Mouse (Mus musculus): ENCODE measurements around the gene Golga5. TPM values are rescaled to one million over a fixed set of nuclear protein-coding genes. Genes with fewer than 3 reads are reported as not detected.
A peak's percentile ranks its signal among the peaks of the same experiment; 100 is the strongest.

Golga5 gene
- polyA plus RNA-seq, 1 experiment from 2014 or later: 36.8 TPM

DNA sequence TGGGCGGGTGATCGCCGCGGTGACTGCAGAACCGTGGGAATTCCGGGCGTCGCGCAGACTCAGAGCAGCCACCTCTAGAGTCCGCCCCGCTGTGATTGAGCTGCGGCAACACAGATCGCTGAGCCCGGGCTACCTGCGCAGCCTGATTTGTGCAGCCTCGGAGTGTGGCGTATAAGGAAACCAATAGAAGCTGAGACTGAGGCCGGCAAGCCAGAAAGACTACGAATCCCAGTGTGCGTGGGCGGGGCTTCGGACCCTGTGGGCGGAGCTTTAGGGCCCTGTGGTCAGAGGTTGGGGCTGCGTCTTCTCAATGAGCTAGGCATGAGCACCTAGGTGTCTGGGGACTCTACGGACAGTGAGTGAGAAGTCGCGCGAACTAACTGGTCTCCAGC, 29.3 kb upstream of the Golga5 start, which contains the start of gene Lgmn:
Gene Lgmn, minus strand, starts transcription at position 182 of the 392 bp plus-strand sequence.
- ATAC-seq (ENCODE audit: low read depth) (peak; percentile 100), DNase-seq (ENCODE audit: low spot score) (peak; percentile 99)
- no peaks in the 10 kb centered on the region for H3K27me3 ChIP-seq (replicated peaks; ENCODE audit: control insufficient read depth, insufficient read depth, low read length)
- H3K36me3 ChIP-seq (ENCODE audit: control insufficient read depth, insufficient read depth, low read length): no peaks in the 10 kb centered on the region
- peaks cover 9% of the 10 kb centered on the region; the same call in 1 of the 2 replicates for H3K4me1 ChIP-seq (ENCODE audit: control insufficient read depth, insufficient read depth, low read length)
- no peaks in the 10 kb centered on the region for H3K9me3 ChIP-seq (ENCODE audit: control insufficient read depth, low read length)
- H3K9ac ChIP-seq (ENCODE audit: low read depth, low read length): peak within 1 kb of the TSS; percentile 68
- H3K27ac ChIP-seq (replicated peaks; ENCODE audit: low read depth, low read length): peak within 1 kb of the TSS; percentile 53; the same call in 1 of the 2 replicates
- H3K4me2 ChIP-seq (ENCODE audit: low read depth, low read length): peak within 1 kb of the TSS; percentile 59
- WGBS: under 1% methylated on average over 25 of the region's 28 CpGs
- peak within 1 kb of the TSS; percentile 63 for H3K4me3 ChIP-seq (ENCODE audit: low read depth, low read length)

GRCm38 (mm10) chr12:102440551-102440950, 28.4 kb upstream of the Golga5 start:
- H3K4me3 ChIP-seq (ENCODE audit: low read depth, low read length): no peak overlapping the region
- H3K4me2 ChIP-seq (ENCODE audit: low read depth, low read length): no peak overlapping the region
- no peak for ATAC-seq (ENCODE audit: low read depth)
- no peaks in the 10 kb centered on the region for H3K36me3 ChIP-seq (ENCODE audit: control insufficient read depth, insufficient read depth, low read length)
- H3K9ac ChIP-seq (ENCODE audit: low read depth, low read length): no peak overlapping the region
- 90% methylated on average over 7 of the region's 7 CpGs for WGBS
- no peaks in the 10 kb centered on the region for H3K27me3 ChIP-seq (replicated peaks; ENCODE audit: control insufficient read depth, insufficient read depth, low read length)
- peaks cover 9% of the 10 kb centered on the region; the same call in 1 of the 2 replicates for H3K4me1 ChIP-seq (ENCODE audit: control insufficient read depth, insufficient read depth, low read length)
- DNase-seq (ENCODE audit: low spot score): no peak
- H3K27ac ChIP-seq (replicated peaks; ENCODE audit: low read depth, low read length): no peak overlapping the region
- no peaks in the 10 kb centered on the region for H3K9me3 ChIP-seq (ENCODE audit: control insufficient read depth, low read length)

DNA sequence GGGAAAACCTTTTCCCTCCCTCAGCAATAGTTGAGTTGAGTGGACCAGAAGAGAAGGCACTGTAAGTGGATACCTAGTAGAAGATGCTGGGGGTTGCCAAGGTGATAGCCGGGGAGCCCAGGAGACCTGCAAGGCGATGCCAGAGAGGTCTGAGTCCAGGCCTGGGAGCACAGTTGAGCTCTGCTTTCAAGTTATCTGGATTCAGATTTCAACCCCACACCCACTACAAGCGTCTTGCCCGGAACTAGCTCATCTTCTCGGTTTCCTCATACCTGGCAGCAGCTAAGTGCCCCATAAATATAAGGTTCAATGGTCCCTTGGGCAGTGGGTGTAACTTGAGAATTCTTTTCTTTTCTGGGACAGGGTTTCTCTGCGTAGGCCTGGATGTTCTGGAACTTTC, 27.8 kb upstream of the Golga5 start:
- 43% methylated on average over 6 of the region's 6 CpGs for WGBS
- ATAC-seq (ENCODE audit: low read depth): no peak; the same call in 1 of the 2 replicates
- no peak overlapping the region for H3K4me2 ChIP-seq (ENCODE audit: low read depth, low read length)

DNA sequence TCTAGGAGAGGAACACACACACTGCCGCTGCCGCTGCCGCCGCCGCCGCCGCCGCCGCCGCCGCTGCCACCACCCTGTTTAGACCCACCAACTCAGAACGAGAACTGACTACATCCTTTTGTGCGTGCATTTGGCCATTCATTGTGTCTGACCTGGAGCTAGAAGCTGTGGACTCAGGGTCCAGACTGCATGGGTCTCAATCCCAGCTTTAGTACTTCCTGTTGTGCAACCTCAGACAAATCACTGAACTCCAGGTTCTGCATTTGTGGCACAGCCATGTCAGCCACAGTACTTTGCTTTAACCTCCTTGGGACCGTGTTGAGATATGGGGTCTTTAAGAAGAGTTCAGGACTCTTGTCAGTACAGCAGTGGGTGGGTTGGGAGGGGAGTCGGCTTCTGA, 26.3 kb upstream of the Golga5 start:
- ATAC-seq (ENCODE audit: low read depth) (no peak), DNase-seq (ENCODE audit: low spot score) (no peak)
- H3K9ac ChIP-seq (ENCODE audit: low read depth, low read length): no peak overlapping the region
- no peaks in the 10 kb centered on the region for H3K27me3 ChIP-seq (replicated peaks; ENCODE audit: control insufficient read depth, insufficient read depth, low read length)
- no peak overlapping the region for H3K4me3 ChIP-seq (ENCODE audit: low read depth, low read length)
- H3K9me3 ChIP-seq (ENCODE audit: control insufficient read depth, low read length): no peaks in the 10 kb centered on the region
- no peak overlapping the region for H3K4me2 ChIP-seq (ENCODE audit: low read depth, low read length)
- 88% methylated on average over 15 of the region's 15 CpGs for WGBS
- H3K4me1 ChIP-seq (ENCODE audit: control insufficient read depth, insufficient read depth, low read length): peaks cover 9% of the 10 kb centered on the region; the same call in 1 of the 2 replicates
- no peak overlapping the region for H3K27ac ChIP-seq (replicated peaks; ENCODE audit: low read depth, low read length)
- no peaks in the 10 kb centered on the region for H3K36me3 ChIP-seq (ENCODE audit: control insufficient read depth, insufficient read depth, low read length)

More for the DNA sequence above, 27.8 kb upstream of the Golga5 start:
- no peaks in the 10 kb centered on the region for H3K36me3 ChIP-seq (ENCODE audit: control insufficient read depth, insufficient read depth, low read length)
- no peaks in the 10 kb centered on the region for H3K9me3 ChIP-seq (ENCODE audit: control insufficient read depth, low read length)
- H3K9ac ChIP-seq (ENCODE audit: low read depth, low read length): no peak overlapping the region
- no peak overlapping the region for H3K27ac ChIP-seq (replicated peaks; ENCODE audit: low read depth, low read length)
- no peak overlapping the region for H3K4me3 ChIP-seq (ENCODE audit: low read depth, low read length)
- H3K4me1 ChIP-seq (ENCODE audit: control insufficient read depth, insufficient read depth, low read length): peaks cover 9% of the 10 kb centered on the region; the same call in 1 of the 2 replicates
- H3K27me3 ChIP-seq (replicated peaks; ENCODE audit: control insufficient read depth, insufficient read depth, low read length): no peaks in the 10 kb centered on the region
- no peak for DNase-seq (ENCODE audit: low spot score)

GRCm38 (mm10) chr12:102443676-102444075, 25.3 kb upstream of the Golga5 start:
- 81% methylated on average over 5 of the region's 5 CpGs for WGBS
- Histone ChIP-seq H3K36me3 (ENCODE audit: control insufficient read depth, insufficient read depth, low read length) (no peaks in the 10 kb centered on the region), H3K4me1 (ENCODE audit: control insufficient read depth, insufficient read depth, low read length) (peaks cover 3% of the 10 kb centered on the region; the same call in 1 of the 2 replicates), H3K9ac (ENCODE audit: low read depth, low read length) (no peak overlapping the region), H3K4me3 (ENCODE audit: low read depth, low read length) (no peak overlapping the region), H3K9me3 (ENCODE audit: control insufficient read depth, low read length) (no peaks in the 10 kb centered on the region), H3K4me2 (ENCODE audit: low read depth, low read length) (no peak overlapping the region), H3K27me3 (replicated peaks; ENCODE audit: control insufficient read depth, insufficient read depth, low read length) (no peaks in the 10 kb centered on the region), H3K27ac (replicated peaks; ENCODE audit: low read depth, low read length) (no peak overlapping the region)
- DNase-seq (ENCODE audit: low spot score) (no peak), ATAC-seq (ENCODE audit: low read depth) (no peak)

- WGBS: 61% methylated on average over 4 of the region's 4 CpGs
- Histone ChIP-seq H3K4me2 (ENCODE audit: low read depth, low read length) (no peak overlapping the region), H3K4me3 (ENCODE audit: low read depth, low read length) (no peak overlapping the region), H3K36me3 (ENCODE audit: control insufficient read depth, insufficient read depth, low read length) (no peaks in the 10 kb centered on the region), H3K9me3 (ENCODE audit: control insufficient read depth, low read length) (no peaks in the 10 kb centered on the region), H3K27ac (replicated peaks; ENCODE audit: low read depth, low read length) (no peak overlapping the region), H3K4me1 (ENCODE audit: control insufficient read depth, insufficient read depth, low read length) (no peaks in the 10 kb centered on the region), H3K27me3 (replicated peaks; ENCODE audit: control insufficient read depth, insufficient read depth, low read length) (no peaks in the 10 kb centered on the region), H3K9ac (ENCODE audit: low read depth, low read length) (no peak overlapping the region)
- no peak for DNase-seq (ENCODE audit: low spot score)
- no peak for ATAC-seq (ENCODE audit: low read depth)
Observed at GRCm38 (mm10) chr12:102445436-102445835, 23.5 kb upstream of the Golga5 start.

GRCm38 (mm10) chr12:102450437-102450836, 18.5 kb upstream of the Golga5 start:
- no peak overlapping the region; the same call in 1 of the 2 replicates for H3K9ac ChIP-seq (ENCODE audit: low read depth, low read length)
- no peaks in the 10 kb centered on the region for H3K9me3 ChIP-seq (ENCODE audit: control insufficient read depth, low read length)
- H3K36me3 ChIP-seq (ENCODE audit: control insufficient read depth, insufficient read depth, low read length): no peaks in the 10 kb centered on the region
- no peaks in the 10 kb centered on the region for H3K4me1 ChIP-seq (ENCODE audit: control insufficient read depth, insufficient read depth, low read length)
- no peak for DNase-seq (ENCODE audit: low spot score)
- no peak overlapping the region; the same call in 1 of the 2 replicates for H3K27ac ChIP-seq (replicated peaks; ENCODE audit: low read depth, low read length)
- no peaks in the 10 kb centered on the region for H3K27me3 ChIP-seq (replicated peaks; ENCODE audit: control insufficient read depth, insufficient read depth, low read length)
- WGBS: 58% methylated on average over 10 of the region's 10 CpGs
- no peak for ATAC-seq (ENCODE audit: low read depth)
- H3K4me2 ChIP-seq (ENCODE audit: low read depth, low read length): no peak overlapping the region
- H3K4me3 ChIP-seq (ENCODE audit: low read depth, low read length): no peak overlapping the region

DNA sequence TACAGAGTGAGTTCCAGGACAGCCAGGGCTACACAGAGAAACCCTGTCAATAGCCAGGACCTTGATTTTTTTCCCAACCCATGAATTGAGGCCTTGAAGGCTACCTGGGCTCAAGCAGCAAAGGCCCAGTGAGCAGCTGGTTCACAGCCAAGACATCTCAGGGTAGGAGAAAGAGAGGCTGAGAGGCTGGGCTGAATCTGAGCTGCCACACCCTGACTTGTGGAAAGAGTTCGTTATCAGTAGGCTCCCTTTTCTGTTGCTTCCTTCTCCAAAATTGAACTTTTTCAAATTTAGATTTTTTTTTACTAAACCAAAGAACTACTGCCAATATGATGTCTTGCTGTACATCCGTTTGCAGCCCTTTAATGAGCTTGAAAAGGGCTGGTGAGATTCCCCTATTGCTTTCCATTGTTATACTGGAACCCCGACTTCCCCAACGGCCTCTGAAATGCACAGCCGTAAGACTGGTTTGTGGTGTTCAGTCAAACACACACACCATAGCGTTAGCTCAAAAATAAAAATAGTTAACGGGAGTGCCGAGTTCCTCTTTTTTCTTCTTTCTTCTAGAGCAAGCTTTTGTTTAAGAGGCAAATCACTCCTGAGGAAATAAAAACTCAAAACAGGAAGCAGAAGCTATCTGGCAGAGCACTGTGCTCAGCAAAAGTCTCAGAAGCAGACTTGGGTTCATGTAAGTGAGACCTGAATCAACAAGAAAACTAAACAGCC, 17.6 kb upstream of the Golga5 start:
- no peak overlapping the region for H3K9ac ChIP-seq (ENCODE audit: low read depth, low read length)
- 85% methylated on average over 8 of the region's 8 CpGs for WGBS
- DNase-seq (ENCODE audit: low spot score): no peak
- H3K9me3 ChIP-seq (ENCODE audit: control insufficient read depth, low read length): no peaks in the 10 kb centered on the region
- H3K4me1 ChIP-seq (ENCODE audit: control insufficient read depth, insufficient read depth, low read length): no peaks in the 10 kb centered on the region
- no peak overlapping the region for H3K4me3 ChIP-seq (ENCODE audit: low read depth, low read length)
- no peaks in the 10 kb centered on the region for H3K36me3 ChIP-seq (ENCODE audit: control insufficient read depth, insufficient read depth, low read length)
- H3K27ac ChIP-seq (replicated peaks; ENCODE audit: low read depth, low read length): no peak overlapping the region
- no peak for ATAC-seq (ENCODE audit: low read depth)
- H3K27me3 ChIP-seq (replicated peaks; ENCODE audit: control insufficient read depth, insufficient read depth, low read length): no peaks in the 10 kb centered on the region
- H3K4me2 ChIP-seq (ENCODE audit: low read depth, low read length): no peak overlapping the region

GRCm38 (mm10) chr12:102453581-102453980, 15.4 kb upstream of the Golga5 start:
- no peaks in the 10 kb centered on the region for H3K36me3 ChIP-seq (ENCODE audit: control insufficient read depth, insufficient read depth, low read length)
- H3K27me3 ChIP-seq (replicated peaks; ENCODE audit: control insufficient read depth, insufficient read depth, low read length): no peaks in the 10 kb centered on the region
- no peaks in the 10 kb centered on the region for H3K4me1 ChIP-seq (ENCODE audit: control insufficient read depth, insufficient read depth, low read length)
- H3K4me3 ChIP-seq (ENCODE audit: low read depth, low read length): no peak overlapping the region
- peak; percentile 78; the same call in 1 of the 2 replicates for ATAC-seq (ENCODE audit: low read depth)
- no peak overlapping the region for H3K9ac ChIP-seq (ENCODE audit: low read depth, low read length)
- 47% methylated on average over 6 of the region's 6 CpGs for WGBS
- H3K9me3 ChIP-seq (ENCODE audit: control insufficient read depth, low read length): no peaks in the 10 kb centered on the region
- H3K27ac ChIP-seq (replicated peaks; ENCODE audit: low read depth, low read length): no peak overlapping the region
- DNase-seq (ENCODE audit: low spot score): peak; percentile 66
- no peak overlapping the region for H3K4me2 ChIP-seq (ENCODE audit: low read depth, low read length)

Data from embryonic facial prominence, embryonic 14.5 days (tissue).